Mouse (Mus musculus): ENCODE results near the gene Ubxn10.

Gene Ubxn10

DNA sequence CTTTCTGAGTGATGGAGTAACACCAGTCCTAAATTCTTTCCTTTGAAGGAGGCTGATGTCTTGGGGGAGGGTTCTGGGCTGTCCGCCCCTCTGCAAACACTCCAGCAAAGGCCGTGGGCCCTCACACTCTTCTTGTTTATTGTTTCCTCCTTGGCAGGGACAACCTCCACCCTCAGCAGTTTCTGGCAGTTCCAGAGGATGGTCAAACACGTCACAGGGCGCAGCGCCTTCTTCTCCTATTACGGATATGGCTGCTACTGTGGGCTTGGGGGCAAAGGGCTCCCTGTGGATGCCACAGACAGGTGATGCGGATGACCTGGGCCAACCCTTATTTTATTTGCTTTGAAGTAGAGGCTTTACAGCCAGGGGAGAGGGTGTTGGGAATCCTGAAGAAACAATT is 2.9 kb downstream of the Ubxn10 start:
- DNase-seq (ENCODE audit: low spot score in 2 of 2) = no peak

DNA sequence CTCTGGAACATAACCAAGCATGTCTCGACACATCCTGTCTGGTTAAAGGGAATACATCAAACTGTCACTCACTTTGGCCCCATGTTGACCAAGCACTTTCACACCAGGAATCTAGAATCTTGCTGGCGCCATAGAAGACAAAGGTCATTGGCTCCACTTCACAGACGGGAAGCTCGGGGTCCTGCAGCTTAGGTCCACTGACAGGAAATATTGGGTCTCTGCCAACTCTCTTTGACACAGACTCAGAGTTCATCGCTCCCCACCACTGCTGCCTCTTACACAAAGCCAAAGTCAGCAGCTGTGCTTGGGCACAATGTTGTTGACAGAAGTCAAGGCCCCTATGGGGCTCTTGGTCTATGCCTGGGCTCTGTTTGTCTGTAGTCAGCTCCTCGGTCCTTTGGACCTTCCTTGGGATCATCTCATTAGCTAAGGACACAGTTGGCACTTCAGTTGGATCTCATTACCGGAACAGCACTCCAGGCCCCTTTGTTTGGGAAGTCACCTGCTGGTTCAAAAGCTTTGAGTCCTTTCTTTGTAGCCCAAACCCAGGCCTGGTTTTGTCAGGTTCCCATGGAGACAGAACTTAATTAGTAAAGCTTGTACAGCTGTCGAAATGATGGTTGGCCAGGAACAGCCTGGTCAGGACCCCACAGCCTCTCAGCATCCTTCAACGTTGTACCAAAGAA is 7.8 kb downstream of the Ubxn10 start:
- no peak for DNase-seq (ENCODE audit: low spot score in 2 of 2)

DNA sequence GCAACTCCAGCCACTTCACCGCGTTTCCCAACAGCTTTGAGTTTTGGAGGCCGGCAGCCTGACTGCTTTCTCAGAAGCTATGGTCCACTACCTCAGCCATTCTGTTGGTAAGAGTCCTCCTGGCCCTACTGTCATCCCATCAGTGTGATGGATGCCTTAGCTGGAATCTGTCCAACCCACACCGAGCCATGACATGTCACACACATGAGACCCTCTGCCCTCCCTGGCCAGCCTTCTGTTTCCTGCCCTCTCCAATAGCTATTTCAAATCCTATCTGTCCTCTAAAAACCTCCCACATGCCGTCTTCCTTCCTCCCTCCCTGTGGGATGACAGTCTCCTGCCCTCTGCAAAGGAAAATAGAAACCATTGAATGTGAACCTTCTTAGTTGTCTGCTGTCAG is 11.2 kb downstream of the Ubxn10 start:
- DNase-seq (ENCODE audit: low spot score in 2 of 2) = no peak

DNA sequence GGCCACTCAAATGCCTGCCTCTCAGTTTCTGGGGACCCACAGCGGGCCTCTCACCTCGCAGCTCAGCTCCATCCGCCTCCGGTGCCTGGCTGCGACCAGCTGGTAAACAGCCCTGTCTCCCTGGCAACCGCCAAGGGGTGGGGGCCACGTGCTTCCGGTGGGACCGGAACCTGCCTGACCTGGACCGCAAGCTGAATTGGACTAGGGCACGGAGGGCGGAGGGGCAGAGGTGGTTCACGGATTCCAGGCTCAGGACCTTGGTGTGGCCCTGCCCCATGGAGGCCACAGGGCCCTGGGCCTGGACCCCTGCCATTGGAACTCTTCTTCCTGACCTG is 11.9 kb downstream of the Ubxn10 start:
- peak in 1 of 2 experiments; percentile 27 for DNase-seq (ENCODE audit: low spot score in 2 of 2)

DNA sequence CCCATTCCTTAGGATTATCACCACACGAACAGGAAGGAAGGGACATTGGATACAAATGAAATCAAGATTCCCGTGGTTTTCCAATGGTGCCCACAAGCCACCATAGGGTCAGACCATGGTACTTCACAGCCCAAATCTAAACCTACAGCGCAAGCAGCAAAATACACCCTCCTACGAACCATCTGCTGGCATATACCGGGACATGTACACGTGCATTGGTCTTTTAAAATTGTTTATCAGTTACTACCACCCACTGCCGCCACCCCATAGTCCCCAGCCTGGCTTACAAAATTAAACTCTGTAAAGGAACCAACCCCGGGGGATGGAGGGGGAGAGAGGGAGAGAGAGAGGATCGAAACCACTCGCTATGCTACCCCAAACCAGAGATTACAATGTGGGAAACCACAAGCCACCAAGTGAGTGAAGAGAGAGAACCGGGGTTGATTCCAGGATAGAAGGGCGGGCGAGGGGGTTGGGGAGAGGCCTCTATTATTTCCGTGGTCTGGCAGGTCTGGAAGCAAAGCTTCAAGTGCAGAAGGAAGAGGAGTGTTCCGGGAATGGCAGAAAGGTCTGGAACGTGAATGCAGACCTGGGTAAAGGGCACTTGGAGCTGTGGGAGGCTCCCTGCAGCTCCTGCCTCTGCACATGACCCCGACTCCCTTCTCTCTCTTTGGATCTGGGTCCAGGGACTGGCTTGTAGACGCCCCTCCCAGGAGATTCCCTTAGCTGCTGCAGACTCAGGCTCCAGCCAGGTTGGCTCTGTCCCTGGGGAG is 12.4 kb downstream of the Ubxn10 start, which contains the start of gene Pla2g2c:
Gene Pla2g2c (plus strand): TSS at position 439 of the 773 bp plus-strand sequence.
- DNase-seq (ENCODE audit: low spot score in 2 of 2) = no peak

DNA sequence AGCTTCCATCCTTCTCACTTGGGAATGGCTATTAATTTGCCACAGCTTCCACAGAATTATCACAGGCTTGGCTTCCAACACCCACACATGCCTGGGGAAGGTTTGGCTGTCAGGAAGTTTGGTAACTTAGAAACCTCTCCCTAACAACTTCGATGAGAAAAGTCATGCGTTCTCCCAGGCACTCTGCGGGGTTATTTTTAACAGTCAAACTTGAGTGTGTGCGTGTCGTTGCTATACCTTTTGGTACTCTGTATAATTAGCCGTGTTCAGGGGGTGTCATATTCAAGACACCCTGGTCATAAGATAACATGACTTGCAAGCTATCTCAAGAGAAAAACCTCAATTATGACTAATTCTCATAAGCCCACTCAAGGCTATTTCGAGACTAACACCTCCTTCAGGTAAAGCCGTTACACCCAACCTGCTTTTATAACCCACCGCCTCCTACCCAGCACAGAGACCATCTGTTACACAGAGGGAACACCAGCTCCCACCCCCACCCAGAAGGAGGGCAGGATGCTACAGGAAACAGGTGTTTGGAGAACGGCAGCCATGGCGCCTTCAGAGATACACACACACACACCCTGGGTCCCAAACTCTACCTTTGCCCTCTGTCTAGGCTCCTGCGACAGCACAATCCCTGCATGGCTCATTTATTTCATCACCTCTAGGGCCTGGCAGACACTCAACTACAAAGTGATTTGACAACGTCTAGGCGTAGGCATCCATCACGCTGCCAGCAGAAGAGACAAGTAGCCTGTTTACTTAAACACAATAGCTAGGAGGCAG is 13.3 kb downstream of the Ubxn10 start:
- no peak for DNase-seq (ENCODE audit: low spot score in 2 of 2)

DNA sequence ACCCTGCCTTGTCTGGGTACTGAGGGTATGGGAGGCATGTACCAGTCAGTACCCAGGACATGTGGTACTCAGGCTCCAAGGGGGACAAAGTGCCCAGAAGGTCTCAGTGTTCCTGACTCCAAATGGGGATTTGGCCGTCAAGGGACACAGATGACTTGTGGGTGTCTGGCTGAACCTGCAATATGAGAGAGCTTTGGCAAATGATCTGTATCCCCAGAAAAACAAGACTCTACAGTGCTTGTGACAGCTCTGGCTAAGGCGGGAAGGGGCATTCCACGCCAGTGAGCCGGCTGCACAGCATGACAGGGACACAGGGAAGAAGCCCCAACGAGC is 17.7 kb downstream of the Ubxn10 start:
- DNase-seq (ENCODE audit: low spot score in 2 of 2) = no peak

DNA sequence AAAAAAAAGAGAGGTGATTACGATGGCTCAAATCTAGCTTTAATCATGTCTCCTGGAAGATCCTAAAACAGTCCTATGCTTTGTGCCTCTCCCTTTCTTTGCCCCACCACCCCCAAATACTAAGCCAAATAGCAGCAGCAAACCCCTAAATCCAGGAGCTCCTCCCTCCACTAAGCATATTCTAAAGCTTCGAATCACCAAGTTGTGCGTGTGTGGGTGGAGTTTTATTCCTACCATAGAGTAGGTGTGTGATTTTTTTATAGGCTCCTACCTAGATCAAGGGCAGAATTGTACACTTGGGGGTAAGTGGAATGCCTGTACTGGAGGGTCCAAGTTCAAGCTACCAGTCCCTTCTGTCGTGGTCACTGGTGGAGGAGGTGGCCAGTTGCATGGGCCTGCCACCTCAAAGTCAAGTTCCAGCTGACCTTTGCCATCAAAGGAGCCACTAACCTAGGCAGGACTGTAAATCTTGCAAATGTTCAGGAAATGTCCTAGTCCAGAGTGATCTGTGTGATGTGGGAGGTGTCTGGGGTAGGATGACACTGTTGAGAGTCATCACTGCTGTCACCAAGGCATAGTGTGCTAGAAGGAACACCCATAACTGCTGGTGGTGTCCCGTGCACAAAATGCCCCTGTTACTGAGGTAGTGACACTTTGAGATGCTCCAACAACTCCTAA is 18.2 kb downstream of the Ubxn10 start:
- DNase-seq (ENCODE audit: low spot score in 2 of 2) = no peak

DNA sequence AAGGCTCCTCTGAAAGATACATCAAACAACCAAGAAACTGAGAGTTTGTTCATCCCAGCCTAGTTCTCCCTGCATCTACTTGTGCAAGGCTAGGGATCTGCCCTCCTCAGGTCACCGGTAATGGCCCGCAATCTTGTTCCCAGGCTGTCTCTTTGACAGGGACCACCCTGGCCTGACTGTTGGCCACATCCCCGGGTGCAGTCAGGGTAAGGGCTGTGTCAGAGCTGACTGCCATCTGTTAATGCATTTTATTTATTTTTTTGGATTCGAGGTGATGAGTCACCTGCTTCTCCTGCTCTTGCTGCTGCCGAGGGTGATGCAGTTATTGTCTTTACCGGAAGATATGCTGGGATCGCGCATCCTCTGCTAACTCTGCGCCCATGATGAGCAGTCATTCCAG is 20.3 kb downstream of the Ubxn10 start:
- no peak for DNase-seq (ENCODE audit: low spot score in 2 of 2)

DNA sequence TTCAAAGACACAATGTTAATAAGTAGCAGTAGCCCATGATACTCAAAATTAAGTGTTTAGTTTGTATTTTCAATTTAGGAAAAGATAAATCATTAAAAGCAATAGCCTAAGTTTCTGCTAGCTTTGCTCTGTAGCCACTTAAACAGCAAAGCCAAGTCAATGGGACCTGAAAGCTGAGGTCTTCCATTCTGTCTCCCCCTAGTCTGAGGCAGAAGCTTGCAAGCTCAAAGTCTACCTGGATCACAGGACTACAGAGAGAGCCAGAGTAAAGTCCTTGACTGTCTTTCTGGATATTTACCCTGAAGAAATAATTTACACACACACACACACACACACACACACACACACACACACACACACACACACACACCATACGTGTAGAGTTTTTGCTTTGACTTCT is 22.8 kb downstream of the Ubxn10 start:
- no peak for DNase-seq (ENCODE audit: low spot score in 2 of 2)

DNA sequence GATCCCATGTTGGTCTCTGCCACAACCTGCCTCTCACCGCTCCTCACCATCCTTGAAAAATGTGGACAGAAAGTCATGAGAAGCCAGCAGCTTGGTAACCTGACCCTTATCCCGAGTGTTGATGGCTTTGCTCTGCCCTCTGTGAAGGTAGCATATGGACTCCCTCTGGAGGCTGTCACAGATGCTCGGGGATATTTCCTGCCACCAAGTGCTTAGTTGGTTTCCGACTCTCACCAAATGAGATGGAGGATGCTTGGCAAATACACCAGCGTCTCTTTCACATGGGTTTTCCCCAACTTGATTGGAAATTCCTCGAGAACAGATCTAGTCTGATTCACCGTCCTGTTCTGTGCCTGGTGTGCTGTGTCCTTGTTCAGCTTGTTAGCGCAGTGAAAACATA is 24.3 kb downstream of the Ubxn10 start:
- no peak for DNase-seq (ENCODE audit: low spot score in 2 of 2)

DNA sequence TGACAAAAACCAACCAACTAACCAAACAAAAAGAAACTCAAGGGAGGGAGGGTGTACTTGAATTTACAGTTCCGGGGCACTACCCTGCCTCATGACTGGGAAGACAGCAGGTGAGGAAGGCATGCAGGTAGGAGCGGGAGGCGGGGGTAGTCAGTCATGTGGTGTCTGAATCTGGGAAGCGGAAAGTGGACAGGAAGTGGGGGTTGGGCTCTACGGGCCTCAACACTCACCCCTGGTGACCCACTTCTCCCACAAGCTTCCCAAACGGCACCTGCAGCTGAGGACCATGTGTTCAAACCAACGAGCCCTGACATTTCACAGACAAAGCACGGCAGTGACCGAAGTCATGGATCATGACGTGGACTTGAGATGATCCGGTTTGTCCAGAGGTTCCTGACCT is 24.9 kb downstream of the Ubxn10 start:
- DNase-seq (ENCODE audit: low spot score in 2 of 2) = no peak

DNA sequence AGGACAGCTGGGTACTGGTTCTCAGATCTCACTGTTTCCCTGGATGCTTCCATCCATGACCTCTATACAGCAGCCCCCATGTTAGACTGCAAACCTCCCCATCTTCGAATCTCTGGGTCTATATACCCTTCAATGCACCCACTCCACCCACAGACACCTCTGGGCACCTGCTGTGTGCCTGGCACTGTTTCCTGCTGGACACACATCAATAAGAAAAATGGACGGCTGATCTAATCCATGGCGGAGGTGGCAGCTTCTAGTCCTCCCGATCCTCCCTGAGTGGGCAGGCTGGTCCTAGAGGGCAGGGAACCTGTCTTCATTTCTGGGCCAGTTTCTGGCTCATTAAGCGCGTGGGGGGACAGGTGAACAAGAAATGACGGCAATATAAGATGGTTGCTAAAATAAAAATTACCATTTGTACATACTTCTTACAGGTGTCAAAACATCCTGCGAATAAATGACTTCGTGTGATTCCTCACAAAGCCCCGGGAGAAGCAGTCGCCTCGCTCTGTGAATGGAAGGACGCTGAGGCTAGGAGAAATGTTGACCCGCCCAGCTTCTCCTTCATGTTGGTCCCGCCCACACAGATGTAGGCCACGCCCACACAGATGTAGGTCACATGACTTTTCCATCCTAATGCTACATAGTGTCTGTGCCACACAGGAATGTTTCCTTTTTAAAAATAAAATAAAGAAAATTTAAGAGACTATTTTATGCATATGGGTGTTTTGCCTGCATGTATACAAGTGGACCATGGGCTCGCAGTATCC is 25.7 kb downstream of the Ubxn10 start:
- DNase-seq (ENCODE audit: low spot score in 2 of 2) = no peak

DNA sequence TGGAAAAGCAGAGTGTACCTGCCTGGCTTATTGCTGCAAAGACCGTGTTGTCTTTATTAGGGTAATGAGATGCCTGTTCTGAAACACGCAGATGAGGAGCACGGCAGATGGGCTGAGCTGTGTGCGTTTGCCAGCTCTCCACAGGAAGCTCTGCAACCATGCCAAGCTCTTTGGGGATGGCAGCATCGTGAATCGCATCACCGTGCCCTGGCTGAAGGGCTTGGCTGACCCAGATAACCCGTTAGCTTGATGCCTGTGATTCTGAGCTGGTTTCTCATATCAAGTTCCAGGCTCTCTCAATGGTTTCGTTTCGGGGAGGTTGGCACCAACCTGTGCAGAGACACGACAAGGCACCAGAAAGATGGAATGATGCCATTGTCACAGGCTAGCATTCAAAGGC is 26.3 kb downstream of the Ubxn10 start:
- no peak for DNase-seq (ENCODE audit: low spot score in 2 of 2)

DNA sequence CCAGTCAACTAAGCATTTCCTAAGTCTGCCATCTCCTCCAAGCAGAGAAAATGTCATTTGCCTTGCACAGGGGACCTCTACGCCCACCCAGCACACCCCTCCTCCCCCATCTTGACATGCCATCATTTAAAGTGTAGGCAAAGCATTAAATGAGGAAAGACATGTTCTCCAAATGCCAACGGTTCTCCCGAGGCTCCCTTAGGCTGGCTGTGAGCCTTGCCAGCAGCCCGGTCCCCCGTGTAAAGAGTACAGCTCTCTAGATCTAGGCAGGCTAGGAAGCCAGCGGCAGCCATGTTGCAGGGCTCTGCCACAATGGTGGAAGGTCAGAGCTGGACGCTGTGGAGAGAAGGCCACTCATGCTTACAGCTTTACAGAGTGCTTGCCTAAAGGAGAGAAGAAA is 27.0 kb downstream of the Ubxn10 start:
- no peak for DNase-seq (ENCODE audit: low spot score in 2 of 2)

DNA sequence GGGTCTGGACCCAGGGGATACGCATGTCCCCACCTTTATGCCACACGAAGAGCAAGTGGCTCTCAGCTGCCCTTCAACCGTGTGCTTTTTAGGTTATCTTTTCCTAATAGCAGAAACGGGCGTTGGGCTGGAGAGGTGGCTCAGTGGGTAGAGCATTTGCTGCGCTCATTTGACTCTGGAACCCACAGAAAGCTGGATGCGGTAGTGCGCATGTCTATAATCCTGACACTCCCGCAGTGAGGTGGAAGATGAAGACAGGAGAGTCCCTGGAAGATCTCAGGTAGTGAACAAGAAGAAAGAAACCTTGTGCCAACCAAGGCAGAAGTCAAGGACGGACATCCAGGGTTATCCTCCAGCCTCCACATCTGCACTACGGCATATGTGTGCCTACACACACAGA is 27.7 kb downstream of the Ubxn10 start:
- no peak for DNase-seq (ENCODE audit: low spot score in 2 of 2)

DNA sequence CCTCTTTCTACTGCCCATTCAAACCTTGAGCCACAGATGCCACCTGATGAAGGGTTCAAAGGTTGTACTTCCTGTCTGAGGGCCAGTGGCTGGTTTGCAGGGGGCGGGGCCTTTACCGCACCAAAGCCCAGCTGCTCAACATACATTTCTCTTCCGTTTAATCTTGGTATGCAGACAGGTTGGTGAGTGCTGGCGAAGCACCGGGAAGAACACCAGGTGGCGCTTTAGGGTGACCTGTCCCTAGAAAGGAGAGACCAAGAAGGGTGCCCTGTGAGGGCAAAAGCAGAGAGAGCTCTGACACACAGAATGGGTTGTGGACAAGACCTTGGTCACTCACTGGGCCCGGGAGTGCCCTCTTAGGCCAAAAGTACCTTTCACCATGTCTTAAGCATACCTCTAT is 28.3 kb downstream of the Ubxn10 start:
- no peak for DNase-seq (ENCODE audit: low spot score in 2 of 2)

DNA sequence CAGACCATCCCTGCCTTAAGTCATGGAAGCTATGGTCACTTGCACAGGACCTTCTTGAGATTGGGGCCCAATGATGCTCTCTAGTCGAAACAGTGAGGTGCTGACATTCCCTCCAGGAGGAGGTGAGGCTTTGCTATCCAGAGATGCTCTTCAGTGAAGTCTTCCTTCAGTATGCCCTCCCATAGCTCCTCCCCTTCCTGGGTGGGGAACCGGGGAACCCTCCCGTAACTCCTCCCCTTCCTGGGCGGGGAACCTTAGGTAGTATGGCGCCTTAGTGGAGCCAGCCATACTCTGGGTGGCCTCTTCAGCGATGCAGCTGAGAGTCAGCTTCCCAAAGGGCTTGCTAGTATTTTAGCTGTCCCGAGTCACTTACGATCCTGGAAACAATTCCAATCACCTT is 30.3 kb downstream of the Ubxn10 start:
- no peak for DNase-seq (ENCODE audit: low spot score in 2 of 2)

DNA sequence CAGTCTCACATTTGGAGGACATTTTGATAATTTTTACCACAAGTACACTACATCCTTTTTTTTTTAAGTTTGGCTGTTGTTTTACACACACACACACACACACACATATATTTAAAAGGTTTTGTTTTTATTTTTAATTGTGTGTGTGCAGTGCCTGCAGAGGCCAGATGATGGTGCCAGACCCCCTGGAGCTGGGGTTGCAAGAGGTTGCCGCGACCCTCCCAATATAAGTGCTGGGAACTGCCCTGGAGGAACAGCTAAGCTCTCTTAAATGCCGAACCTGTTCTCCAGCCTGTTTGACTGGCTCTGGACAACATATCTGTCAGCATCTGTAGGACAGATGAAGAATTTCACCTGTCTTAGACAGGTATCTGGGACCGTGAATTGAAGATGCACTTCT is 32.8 kb downstream of the Ubxn10 start:
- no peak for DNase-seq (ENCODE audit: low spot score in 2 of 2)

DNA sequence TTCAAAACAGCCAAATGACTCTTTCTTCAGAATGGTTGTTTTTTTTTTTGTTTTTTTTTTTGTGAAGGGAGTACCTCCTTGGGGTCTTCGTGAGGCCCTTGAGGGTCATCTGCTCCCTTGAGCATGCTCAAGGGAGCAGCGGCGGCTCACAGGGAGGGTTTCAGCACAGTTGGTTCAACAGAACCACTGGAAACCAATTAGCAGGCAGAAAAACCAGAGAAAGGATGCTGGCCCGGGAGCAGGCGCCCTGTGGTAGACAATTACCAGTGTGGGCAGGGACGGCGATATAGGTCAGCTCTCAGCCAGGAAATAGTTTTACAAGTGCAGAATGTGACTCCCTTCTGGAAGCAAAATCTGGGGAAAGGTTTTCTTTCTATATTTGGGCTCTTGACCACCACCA is 33.4 kb downstream of the Ubxn10 start:
- no peak for DNase-seq (ENCODE audit: low spot score in 2 of 2)

DNA sequence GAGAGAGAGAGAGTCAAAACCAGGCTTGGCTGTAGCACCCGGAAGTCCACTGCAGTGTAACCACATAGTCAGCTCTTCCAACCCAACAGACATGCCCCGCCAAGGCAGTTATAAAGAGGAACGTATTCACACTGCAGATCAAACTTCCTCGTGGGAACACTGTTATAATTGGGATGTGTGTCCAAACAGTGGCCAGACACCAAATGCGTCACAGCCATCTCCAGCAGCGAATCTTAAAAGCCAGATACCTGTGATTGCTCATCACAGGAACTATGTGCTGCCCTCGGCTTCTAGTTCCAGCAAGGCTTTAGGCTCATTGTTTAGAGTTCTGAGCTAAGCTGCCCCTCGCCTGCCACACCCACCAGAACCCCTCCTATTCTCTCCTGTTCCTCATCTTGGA is 34.4 kb downstream of the Ubxn10 start:
- no peak for DNase-seq (ENCODE audit: low spot score in 2 of 2)

DNA sequence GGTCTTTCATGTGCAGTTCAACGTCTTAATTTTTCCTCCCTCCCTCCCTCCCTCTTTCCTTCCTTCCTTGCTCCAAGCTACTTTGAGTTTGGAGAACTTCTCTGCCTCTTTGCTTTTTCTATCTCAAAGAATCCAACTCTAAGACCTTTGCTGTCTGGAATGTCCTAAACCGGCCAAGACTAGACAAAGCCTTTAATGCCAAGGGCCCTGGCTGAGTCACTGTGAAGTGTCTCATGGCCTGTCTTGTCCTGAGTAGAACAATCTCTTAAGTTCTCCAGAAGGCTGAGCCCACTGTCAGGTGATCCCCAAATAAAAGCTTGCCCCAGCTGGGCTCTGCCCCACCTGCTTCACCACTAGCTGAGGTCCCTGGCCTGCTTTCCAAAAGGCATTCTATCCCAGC is 34.9 kb downstream of the Ubxn10 start:
- no peak for DNase-seq (ENCODE audit: low spot score in 2 of 2)
